Mouse (Mus musculus) ES-CJ7 (cell line): ENCODE measurements around the gene Ufsp1.
A peak's percentile ranks its signal among the peaks of the same experiment; 100 is the strongest.

Experiments used
- DNase-seq: peaks from one replicate; pipeline ENCODE4 v3.0.0; 2011; ENCODE audit warnings: low read depth, low spot score

Ufsp1 gene

DNA sequence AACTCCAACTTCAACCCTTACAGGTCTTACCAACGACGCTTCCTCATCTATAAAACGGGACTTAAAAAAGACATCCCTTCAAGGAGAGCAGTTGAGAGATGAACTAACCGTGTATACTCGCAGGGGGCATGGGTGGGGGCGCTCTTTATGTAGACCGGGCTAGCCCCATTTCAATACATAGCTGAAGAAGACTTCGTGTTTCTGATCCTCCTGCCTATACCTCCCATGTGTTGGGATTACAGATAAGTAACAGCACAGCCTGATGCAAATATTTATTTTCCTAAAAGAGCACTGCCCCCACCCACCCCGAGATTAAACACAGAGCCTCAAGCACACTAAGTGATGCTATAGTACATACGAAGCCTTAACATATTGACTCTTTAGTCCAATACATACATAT is 39.9 kb downstream of the Ufsp1 start:
- no peak for DNase-seq

DNA sequence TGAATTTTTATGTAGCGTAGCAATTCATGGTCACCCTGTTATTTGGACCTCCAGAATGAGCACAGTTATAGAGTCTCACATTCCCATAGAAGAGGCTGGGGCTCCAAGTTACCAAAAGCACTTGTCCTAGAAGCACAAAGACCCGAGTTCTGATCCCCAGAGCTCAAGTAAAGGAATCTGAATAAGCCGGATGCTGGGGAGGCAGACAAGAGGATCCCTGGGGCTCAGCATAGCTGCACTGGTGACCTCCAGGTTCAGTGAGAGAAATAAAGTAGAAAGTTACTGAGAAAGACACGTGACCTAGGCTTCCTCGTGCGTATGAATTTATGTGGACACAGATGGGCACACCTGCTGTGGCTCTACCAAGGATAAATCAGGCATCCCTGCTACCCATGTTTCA is 40.6 kb downstream of the Ufsp1 start:
- no peak for DNase-seq

DNA sequence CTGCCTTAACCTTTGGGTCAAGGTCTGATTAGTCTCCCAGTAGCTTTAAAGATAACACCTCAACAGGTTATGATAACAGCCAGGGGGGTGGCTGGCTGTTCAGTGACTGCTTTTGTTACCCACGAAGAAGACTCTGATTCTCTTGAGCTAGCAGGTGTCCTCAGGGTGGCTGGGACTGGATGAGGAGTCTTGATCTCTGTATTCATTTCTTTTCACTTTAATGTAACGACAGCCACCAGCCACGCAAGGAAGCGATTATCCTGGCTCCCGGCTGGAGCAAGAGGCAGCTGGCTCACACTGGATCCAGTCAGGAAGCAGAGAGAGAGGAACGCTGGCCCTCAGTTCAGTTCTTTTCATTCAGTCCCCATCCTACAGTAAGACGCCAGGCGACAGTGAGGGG is 42.8 kb downstream of the Ufsp1 start:
- DNase-seq, result peak; percentile 93

DNA sequence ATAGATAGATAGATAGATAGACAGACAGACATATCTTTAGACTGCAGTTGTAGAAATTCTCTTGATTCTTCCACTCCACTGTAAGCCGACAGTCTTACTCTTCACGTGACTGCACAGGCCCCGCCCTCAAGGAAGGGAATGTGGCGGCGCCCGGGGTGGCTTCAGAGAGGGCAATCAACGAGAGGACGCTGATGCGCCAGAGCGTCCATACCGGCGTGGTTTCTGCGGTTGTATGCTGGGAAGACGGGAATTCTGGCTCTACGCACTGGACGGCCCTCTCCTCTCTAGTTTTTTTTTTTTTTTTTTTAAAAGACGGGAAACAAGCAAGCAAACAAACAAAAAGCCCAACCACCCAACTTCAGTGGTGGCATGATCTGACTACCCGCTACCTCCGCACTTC is 43.8 kb downstream of the Ufsp1 start:
- peak; percentile 93 for DNase-seq

DNA sequence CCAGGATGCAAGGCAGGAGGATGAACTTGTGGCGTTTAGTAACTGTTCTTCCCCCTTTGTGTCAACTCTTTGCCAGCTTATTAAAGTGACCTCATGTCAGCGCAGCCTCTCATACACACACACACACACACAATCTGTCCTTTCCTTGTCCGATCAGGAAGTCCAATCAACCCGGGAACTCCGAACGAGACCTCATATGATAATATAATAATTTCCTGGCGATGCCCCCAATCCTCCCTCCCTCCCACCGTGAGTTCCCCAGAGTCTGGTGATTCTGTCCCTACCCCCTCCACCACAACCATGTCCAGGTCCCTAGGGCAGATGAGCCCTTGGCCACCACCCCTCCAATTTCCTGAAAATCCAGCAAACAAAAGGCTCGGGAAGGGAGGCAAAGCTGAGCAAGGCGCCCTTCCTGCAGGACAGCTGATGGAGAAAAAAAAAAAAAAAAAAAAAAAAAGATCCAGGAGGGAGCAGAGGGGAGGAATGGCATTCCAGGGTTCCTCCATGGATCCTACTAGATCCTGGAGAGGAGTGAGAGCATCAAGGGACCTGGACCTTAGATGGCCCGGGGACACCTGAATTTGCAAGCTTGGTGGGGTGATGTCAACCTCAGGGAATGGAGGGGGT is 44.3 kb downstream of the Ufsp1 start:
- peak; percentile 40 for DNase-seq

DNA sequence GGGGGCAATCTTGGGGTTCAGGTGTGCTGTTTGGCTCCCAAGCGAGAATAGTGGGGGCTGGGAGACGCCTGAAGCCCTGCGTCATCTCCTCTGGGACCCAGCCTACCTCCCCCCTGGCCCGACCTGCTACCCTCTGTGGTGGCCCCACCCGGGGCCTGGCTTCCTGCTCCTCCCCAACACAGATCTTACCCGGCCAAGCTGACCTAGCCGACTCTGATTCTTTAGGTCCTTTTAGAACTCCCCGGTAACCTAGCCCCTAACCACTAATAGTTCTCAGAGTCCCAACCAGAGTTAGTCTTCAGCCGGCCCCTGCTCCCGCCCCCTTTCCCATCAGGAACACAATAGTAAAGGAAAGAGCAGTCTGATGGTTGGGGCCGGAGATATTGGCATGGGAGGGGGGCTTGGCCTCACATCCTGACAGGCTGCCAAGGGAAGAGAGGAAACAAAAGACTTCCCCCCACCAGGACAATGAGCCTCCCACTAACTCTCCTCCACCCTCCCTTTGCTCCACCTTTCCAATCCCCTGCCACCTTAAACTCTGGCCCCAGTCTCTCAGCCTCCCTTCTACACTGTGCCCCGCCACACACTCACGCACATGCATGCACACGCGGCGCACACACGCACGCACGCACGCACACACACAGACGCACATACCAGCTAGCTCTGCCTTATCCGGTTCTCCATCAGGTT is 45.0 kb downstream of the Ufsp1 start:
- peak; percentile 81 for DNase-seq

DNA sequence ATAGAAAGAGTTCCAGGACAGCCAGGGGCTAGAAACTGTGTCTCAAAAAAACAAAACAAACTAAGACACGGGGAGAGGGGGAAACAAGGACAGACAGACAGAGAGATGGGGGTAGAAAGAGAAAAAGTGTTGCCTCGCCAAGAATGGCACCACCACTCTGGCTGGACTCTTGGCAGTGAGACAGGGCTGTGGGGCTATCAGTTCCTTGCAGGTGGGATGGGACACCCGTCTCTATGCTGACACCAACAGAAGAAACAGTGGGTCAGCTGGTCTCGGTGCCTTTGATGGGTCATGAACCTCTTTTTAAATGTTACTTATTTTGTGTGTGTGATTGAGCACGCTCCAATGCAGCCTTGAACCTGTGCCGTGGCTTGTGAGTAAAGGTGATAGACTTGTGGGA is 45.8 kb downstream of the Ufsp1 start:
- no peak for DNase-seq

DNA sequence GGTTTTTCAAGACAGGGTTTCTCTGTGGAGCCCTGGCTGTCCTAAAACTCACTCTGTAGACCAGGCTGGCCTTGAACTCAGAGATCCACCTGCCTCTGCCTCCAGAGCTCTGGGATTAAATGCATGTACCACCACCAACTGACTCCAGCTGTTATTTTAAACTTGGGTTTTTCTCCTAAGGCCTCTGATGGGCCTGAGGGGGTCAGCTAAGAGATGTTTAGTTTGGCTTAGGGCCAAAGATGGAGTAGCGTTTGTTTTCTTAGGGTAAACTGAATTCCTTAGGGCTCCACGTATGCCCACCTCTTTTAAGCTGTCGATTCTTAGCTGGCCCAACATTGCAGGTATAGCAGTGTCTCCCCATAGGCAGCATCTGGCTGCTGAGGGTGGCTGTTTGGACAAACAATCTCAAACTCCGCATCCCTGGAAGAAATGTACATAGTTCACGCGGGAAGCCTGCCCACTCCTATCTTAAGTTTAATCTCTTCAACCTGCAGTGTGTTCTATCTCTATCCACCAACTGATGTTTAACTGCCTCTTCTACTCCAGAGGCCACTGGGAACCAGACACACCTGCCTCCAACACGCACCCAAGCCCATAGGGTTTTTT is 48.1 kb downstream of the Ufsp1 start:
- no peak for DNase-seq

DNA sequence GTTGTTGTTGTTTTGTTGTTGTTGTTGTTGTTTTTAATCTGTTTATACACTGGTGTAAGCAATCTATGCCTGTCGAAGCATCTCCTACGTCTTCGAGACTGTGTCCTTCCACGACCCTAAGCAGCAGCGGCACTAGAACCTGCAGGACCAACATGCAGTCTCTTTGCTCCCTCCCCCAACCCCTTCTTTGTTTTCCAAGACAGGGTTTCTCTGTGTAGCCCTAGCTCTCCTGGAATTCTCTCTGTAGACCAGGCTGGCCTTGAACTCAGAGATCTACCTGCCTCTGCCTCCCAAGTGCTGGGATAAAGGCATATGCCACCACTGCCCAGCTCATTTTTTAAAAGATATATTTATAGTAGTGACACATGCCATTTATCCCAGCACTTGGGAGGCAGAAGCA is 49.0 kb downstream of the Ufsp1 start:
- no peak for DNase-seq

DNA sequence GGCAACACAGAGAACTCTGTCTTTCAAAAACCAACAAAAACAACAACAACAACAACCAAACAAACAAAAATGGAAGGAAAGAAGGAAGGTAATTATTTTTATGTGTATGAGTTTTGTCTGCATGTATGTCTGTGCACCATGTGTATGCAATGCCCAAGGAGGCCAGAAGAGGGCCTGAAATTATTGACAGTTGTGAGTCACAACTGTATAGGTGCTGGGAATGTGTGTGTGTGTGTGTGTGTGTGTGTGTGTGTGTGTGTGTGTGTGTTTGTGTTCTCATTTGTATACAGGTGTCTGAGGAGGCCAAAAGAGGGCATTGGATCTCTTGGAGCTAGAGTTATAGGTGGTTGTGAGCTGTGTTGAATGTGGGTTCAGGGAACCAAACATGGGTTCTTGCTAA is 49.4 kb downstream of the Ufsp1 start:
- no peak for DNase-seq
